Mouse (Mus musculus): ENCODE results near the gene Hs1bp3.

Hs1bp3 gene

GRCm38 (mm10) chr12:8313270-8313771 is at the start of gene Hs1bp3:
TSS of gene Hs1bp3 (plus strand) at chr12:8313432.
- Histone ChIP-seq H3K9me3 (ENCODE audit: low read length) (no peaks in the 10 kb centered on the region), H3K36me3 (ENCODE audit: insufficient read depth, low read length) (peaks cover 25% of the 10 kb centered on the region), H3K4me1 (replicated peaks; ENCODE audit: low read depth, low read length) (peaks cover 62% of the 10 kb centered on the region), H3K4me3 (replicated peaks; ENCODE audit: low read length) (peak within 1 kb of the TSS; percentile 92), H3K27me3 (ENCODE audit: insufficient read depth, low read length) (peaks cover 36% of the 10 kb centered on the region)
- TF ChIP-seq NANOG (IDR thresholded peaks at IDR 0.05; ENCODE audit: borderline replicate concordance, low read length) (no peak), CTCF (conservative IDR thresholded peaks at IDR 0.05; ENCODE audit: low read length) (peak; percentile 33; the same call in 1 of the 2 replicates), POU5F1 (IDR thresholded peaks at IDR 0.05; ENCODE audit: borderline replicate concordance, low read length) (no peak)

GRCm38 (mm10) chr12:8266311-8266710 is 46.9 kb upstream of the Hs1bp3 start:
- Histone ChIP-seq H3K4me1 (replicated peaks; ENCODE audit: low read depth, low read length) (no peaks in the 10 kb centered on the region), H3K9me3 (ENCODE audit: low read length) (no peaks in the 10 kb centered on the region), H3K4me3 (replicated peaks; ENCODE audit: low read length) (no peak overlapping the region), H3K27me3 (ENCODE audit: insufficient read depth, low read length) (no peaks in the 10 kb centered on the region), H3K36me3 (ENCODE audit: insufficient read depth, low read length) (no peaks in the 10 kb centered on the region)
- TF ChIP-seq POU5F1 (IDR thresholded peaks at IDR 0.05; ENCODE audit: borderline replicate concordance, low read length) (no peak), CTCF (conservative IDR thresholded peaks at IDR 0.05; ENCODE audit: low read length) (no peak), NANOG (IDR thresholded peaks at IDR 0.05; ENCODE audit: borderline replicate concordance, low read length) (no peak)

DNA sequence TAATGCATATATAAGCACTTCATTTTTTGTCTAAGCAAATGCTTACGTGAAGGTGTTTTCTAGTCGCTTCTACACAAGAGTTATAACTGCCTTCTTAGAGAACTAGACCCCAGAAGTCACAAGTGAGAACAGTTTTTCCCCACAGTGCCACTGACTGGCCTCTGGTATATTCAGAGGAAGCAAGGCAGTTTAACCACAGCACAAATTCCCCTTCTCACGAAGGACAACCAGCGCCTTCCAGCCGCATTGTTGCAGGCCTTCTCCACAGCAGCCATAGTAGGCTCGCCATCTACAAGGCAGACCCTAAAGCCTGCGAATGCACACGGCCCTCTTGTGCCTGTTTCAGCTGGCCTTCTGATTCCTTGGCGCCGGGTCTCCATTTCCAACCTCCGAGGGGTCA is 43.6 kb upstream of the Hs1bp3 start:
- no peak overlapping the region for H3K4me3 ChIP-seq (replicated peaks; ENCODE audit: low read length)
- no peaks in the 10 kb centered on the region for H3K9me3 ChIP-seq (ENCODE audit: low read length)
- peaks cover 10% of the 10 kb centered on the region for H3K4me1 ChIP-seq (replicated peaks; ENCODE audit: low read depth, low read length)
- H3K27me3 ChIP-seq (ENCODE audit: insufficient read depth, low read length) = no peaks in the 10 kb centered on the region
- TF ChIP-seq POU5F1 (IDR thresholded peaks at IDR 0.05; ENCODE audit: borderline replicate concordance, low read length) = no peak
- no peak for TF ChIP-seq NANOG (IDR thresholded peaks at IDR 0.05; ENCODE audit: borderline replicate concordance, low read length)
- TF ChIP-seq CTCF (conservative IDR thresholded peaks at IDR 0.05; ENCODE audit: low read length) = no peak
- no peaks in the 10 kb centered on the region for H3K36me3 ChIP-seq (ENCODE audit: insufficient read depth, low read length)

- no peaks in the 10 kb centered on the region for H3K27me3 ChIP-seq (ENCODE audit: insufficient read depth, low read length)
- H3K4me1 ChIP-seq (replicated peaks; ENCODE audit: low read depth, low read length) = peaks cover 10% of the 10 kb centered on the region
- no peaks in the 10 kb centered on the region; the same call in 1 of the 2 replicates for H3K36me3 ChIP-seq (ENCODE audit: insufficient read depth, low read length)
- H3K4me3 ChIP-seq (replicated peaks; ENCODE audit: low read length) = no peak overlapping the region
- TF ChIP-seq CTCF (conservative IDR thresholded peaks at IDR 0.05; ENCODE audit: low read length) = no peak
- TF ChIP-seq POU5F1 (IDR thresholded peaks at IDR 0.05; ENCODE audit: borderline replicate concordance, low read length) = no peak
- TF ChIP-seq NANOG (IDR thresholded peaks at IDR 0.05; ENCODE audit: borderline replicate concordance, low read length) = no peak
- no peaks in the 10 kb centered on the region for H3K9me3 ChIP-seq (ENCODE audit: low read length)
These were observed 41.8 kb upstream of the Hs1bp3 start for GRCm38 (mm10) chr12:8271405-8271804.

DNA sequence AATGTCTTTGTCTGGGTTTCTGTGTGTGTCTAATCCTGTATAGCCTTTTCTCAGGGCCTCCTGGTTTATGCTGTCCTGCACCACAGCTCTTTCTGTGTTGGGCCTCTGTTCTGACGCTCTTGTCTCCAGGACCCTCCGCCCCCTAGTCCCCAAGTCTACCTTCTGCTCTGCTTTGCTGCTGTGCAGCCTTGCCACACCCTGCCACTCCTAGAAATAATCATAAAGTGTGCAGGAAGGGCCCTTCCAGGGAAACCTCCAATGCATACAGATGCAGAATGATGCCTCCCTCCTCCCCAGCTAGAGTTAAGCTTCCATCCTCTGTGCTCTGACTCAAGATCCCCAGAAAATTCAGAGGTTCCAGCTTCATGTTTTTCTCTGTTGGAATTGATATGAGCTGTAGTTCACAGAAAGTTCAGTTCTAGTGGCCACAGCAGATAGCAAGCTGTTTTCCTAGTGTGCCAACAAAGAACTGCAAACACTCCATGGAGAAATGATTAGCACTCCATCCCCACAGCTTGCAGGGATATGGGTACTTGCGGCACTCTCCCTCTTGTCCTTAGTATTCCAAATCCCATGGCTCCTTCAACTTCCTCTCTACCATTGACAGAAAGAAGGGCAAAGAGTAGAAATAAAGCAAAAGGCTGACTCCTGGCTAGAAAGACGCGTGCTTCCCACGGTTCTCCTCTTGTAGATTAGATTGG is 39.6 kb upstream of the Hs1bp3 start:
- no peak for TF ChIP-seq NANOG (IDR thresholded peaks at IDR 0.05; ENCODE audit: borderline replicate concordance, low read length)
- TF ChIP-seq POU5F1 (IDR thresholded peaks at IDR 0.05; ENCODE audit: borderline replicate concordance, low read length) = no peak
- no peak for TF ChIP-seq CTCF (conservative IDR thresholded peaks at IDR 0.05; ENCODE audit: low read length)
- Histone ChIP-seq H3K4me3 (replicated peaks; ENCODE audit: low read length) (no peak overlapping the region), H3K9me3 (ENCODE audit: low read length) (no peaks in the 10 kb centered on the region), H3K27me3 (ENCODE audit: insufficient read depth, low read length) (no peaks in the 10 kb centered on the region), H3K4me1 (replicated peaks; ENCODE audit: low read depth, low read length) (peaks cover 10% of the 10 kb centered on the region), H3K36me3 (ENCODE audit: insufficient read depth, low read length) (no peaks in the 10 kb centered on the region; the same call in 1 of the 2 replicates)

GRCm38 (mm10) chr12:8275424-8275823 is 37.8 kb upstream of the Hs1bp3 start:
- no peaks in the 10 kb centered on the region for H3K9me3 ChIP-seq (ENCODE audit: low read length)
- no peaks in the 10 kb centered on the region for H3K27me3 ChIP-seq (ENCODE audit: insufficient read depth, low read length)
- H3K4me1 ChIP-seq (replicated peaks; ENCODE audit: low read depth, low read length) = peaks cover 10% of the 10 kb centered on the region
- peaks cover 5% of the 10 kb centered on the region; the same call in 1 of the 2 replicates for H3K36me3 ChIP-seq (ENCODE audit: insufficient read depth, low read length)
- H3K4me3 ChIP-seq (replicated peaks; ENCODE audit: low read length) = no peak overlapping the region
- TF ChIP-seq CTCF (conservative IDR thresholded peaks at IDR 0.05; ENCODE audit: low read length) = no peak
- TF ChIP-seq NANOG (IDR thresholded peaks at IDR 0.05; ENCODE audit: borderline replicate concordance, low read length) = no peak
- TF ChIP-seq POU5F1 (IDR thresholded peaks at IDR 0.05; ENCODE audit: borderline replicate concordance, low read length) = no peak

DNA sequence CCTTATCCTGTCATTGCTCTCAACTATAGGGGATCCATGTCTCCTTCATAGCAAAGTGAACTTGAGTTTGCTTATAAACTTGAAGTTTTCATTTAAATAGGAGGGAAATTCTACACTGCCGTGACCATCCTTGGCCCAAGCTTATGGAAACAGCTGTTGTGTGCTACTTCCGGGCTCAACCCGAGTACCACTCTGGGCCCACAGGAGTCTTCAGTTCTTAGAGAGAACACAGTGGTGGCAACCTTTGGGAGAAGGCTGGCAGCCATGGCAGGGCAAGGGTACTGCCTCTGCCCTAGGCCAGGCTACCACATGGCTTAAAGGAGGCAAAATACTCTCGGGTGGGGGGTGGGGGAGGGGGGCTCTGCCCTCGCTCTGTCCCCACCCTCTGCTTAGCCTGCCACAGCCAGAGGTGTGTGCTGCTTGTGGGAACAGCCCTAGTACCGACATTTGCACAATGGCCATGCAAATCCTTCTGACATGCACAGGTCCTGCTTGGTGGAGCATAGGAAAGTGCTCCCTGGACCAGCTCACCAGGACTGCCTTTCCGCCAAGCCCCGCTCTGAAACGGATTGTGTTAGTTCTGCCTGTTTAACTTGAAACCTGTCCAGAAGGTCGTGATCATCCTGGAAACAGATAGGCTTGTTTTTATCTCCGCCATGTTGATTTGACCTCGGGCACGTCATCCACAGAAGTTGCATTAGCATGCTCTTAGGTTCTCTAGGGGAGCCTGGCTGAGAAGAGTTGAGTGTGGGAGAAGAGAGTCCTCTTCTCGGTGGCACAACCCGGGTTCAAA is 31.8 kb upstream of the Hs1bp3 start:
- Histone ChIP-seq H3K4me1 (replicated peaks; ENCODE audit: low read depth, low read length) (peaks cover 32% of the 10 kb centered on the region), H3K27me3 (ENCODE audit: insufficient read depth, low read length) (no peaks in the 10 kb centered on the region), H3K36me3 (ENCODE audit: insufficient read depth, low read length) (peaks cover 5% of the 10 kb centered on the region; the same call in 1 of the 2 replicates), H3K9me3 (ENCODE audit: low read length) (no peaks in the 10 kb centered on the region), H3K4me3 (replicated peaks; ENCODE audit: low read length) (peak overlapping the region; percentile 50; the same call in 1 of the 2 replicates)
- TF ChIP-seq CTCF (conservative IDR thresholded peaks at IDR 0.05; ENCODE audit: low read length) (no peak), NANOG (IDR thresholded peaks at IDR 0.05; ENCODE audit: borderline replicate concordance, low read length) (no peak), POU5F1 (IDR thresholded peaks at IDR 0.05; ENCODE audit: borderline replicate concordance, low read length) (no peak)

- H3K9me3 ChIP-seq (ENCODE audit: low read length) = no peaks in the 10 kb centered on the region
- no peak for TF ChIP-seq NANOG (IDR thresholded peaks at IDR 0.05; ENCODE audit: borderline replicate concordance, low read length)
- TF ChIP-seq CTCF (conservative IDR thresholded peaks at IDR 0.05; ENCODE audit: low read length) = peak; percentile 50
- H3K36me3 ChIP-seq (ENCODE audit: insufficient read depth, low read length) = no peaks in the 10 kb centered on the region
- H3K27me3 ChIP-seq (ENCODE audit: insufficient read depth, low read length) = peaks cover 17% of the 10 kb centered on the region
- peaks cover 24% of the 10 kb centered on the region for H3K4me1 ChIP-seq (replicated peaks; ENCODE audit: low read depth, low read length)
- H3K4me3 ChIP-seq (replicated peaks; ENCODE audit: low read length) = no peak overlapping the region
These were observed 25.3 kb upstream of the Hs1bp3 start for GRCm38 (mm10) chr12:8287970-8288369.
